Mouse (Mus musculus) lung, adult 2 months (tissue): ENCODE data around the gene Fat2.

Experiments
- CTCF ChIP-seq: fragments of 200-500 bp; IDR thresholded peaks from 2 replicates; pipeline ENCODE4 v1.5.1; 2011; ENCODE audit warnings: mild to moderate bottlenecking, low read length, control low read depth; ENCODE audit not compliant: insufficient read depth
- POLR2A ChIP-seq: fragments of 200-500 bp; IDR thresholded peaks from 2 replicates; pipeline ENCODE4 v1.6.1; 2011; ENCODE audit warnings: low read depth, mild to moderate bottlenecking, control low read depth, low read length, borderline replicate concordance; ENCODE audit errors: extremely low read depth

DNA sequence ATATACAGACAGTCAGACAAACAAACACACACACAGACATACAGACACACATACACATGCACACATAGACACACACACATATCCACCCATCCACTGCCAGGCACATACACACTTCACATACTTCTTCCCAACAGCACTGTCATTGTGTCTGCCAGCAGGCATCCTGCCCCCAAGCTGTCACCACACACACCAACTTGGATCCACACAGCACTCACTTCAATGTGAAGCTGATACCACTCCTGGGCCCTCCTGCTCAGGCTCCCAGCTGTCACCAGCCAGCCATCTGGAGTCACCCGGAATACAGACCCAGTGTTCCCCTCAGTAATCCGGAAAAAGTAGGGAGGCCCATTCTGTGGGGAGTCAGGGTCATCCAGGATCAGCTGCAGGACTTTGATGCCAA is 70.7 kb downstream of the Fat2 start:
- no peak for TF ChIP-seq CTCF
- no peak for TF ChIP-seq POLR2A
